Mouse (Mus musculus): ENCODE measurements around the gene Ces2h. TPM values are rescaled to one million over a fixed set of nuclear protein-coding genes. Genes with fewer than 3 reads are reported as not detected.
"Not testable (repeated sequence)": the region's sequence is repeated elsewhere in the genome, so short reads cannot be mapped to it uniquely, and the experiment has no call there.

The Ces2h gene
- polyA plus RNA-seq, 1 experiment = not detected

- H3K27me3 ChIP-seq (ENCODE audit: control insufficient read depth, insufficient read depth, low read length) = no peaks in the 10 kb centered on the region
- no peaks in the 10 kb centered on the region for H3K36me3 ChIP-seq (ENCODE audit: control insufficient read depth, insufficient read depth, low read length)
- no peak for DNase-seq
- TF ChIP-seq POLR2A (IDR thresholded peaks at IDR 0.05; ENCODE audit: control insufficient read depth, extremely low read depth, insufficient read depth, low read length, poor library complexity) = no peak
- TF ChIP-seq CTCF (IDR thresholded peaks at IDR 0.05; ENCODE audit: borderline replicate concordance, control insufficient read depth, extremely low read depth, insufficient read depth, low read length, poor library complexity) = no peak
- no peak overlapping the region for H3K27ac ChIP-seq (ENCODE audit: control insufficient read depth, insufficient read depth, low read length)
- no peak overlapping the region for H3K4me3 ChIP-seq (ENCODE audit: control insufficient read depth, insufficient read depth, low read length)
- H3K4me1 ChIP-seq (replicated peaks; ENCODE audit: control insufficient read depth, insufficient read depth, low read length) = no peaks in the 10 kb centered on the region
- WGBS = 70% methylated on average over 2 of the region's 2 CpGs
Observed at GRCm38 (mm10) chr8:105025050-105025449, 24.4 kb downstream of the Ces2h start.

- no peak overlapping the region for H3K4me3 ChIP-seq (ENCODE audit: control insufficient read depth, insufficient read depth, low read length)
- no peak for TF ChIP-seq POLR2A (IDR thresholded peaks at IDR 0.05; ENCODE audit: control insufficient read depth, extremely low read depth, insufficient read depth, low read length, poor library complexity)
- TF ChIP-seq CTCF (IDR thresholded peaks at IDR 0.05; ENCODE audit: borderline replicate concordance, control insufficient read depth, extremely low read depth, insufficient read depth, low read length, poor library complexity) = no peak
- no peak for DNase-seq
- H3K27me3 ChIP-seq (ENCODE audit: control insufficient read depth, insufficient read depth, low read length) = no peaks in the 10 kb centered on the region
- no peak overlapping the region for H3K27ac ChIP-seq (ENCODE audit: control insufficient read depth, insufficient read depth, low read length)
- H3K4me1 ChIP-seq (replicated peaks; ENCODE audit: control insufficient read depth, insufficient read depth, low read length) = no peaks in the 10 kb centered on the region
- no peaks in the 10 kb centered on the region for H3K36me3 ChIP-seq (ENCODE audit: control insufficient read depth, insufficient read depth, low read length)
- 65% methylated on average over 1 of the region's 1 CpGs for WGBS
Observed at GRCm38 (mm10) chr8:105043510-105043909, 42.9 kb downstream of the Ces2h start.

- no peak overlapping the region for H3K27ac ChIP-seq (ENCODE audit: control insufficient read depth, insufficient read depth, low read length)
- no peak overlapping the region for H3K4me3 ChIP-seq (ENCODE audit: control insufficient read depth, insufficient read depth, low read length)
- no peaks in the 10 kb centered on the region for H3K27me3 ChIP-seq (ENCODE audit: control insufficient read depth, insufficient read depth, low read length)
- H3K4me1 ChIP-seq (replicated peaks; ENCODE audit: control insufficient read depth, insufficient read depth, low read length) = no peaks in the 10 kb centered on the region
- H3K36me3 ChIP-seq (ENCODE audit: control insufficient read depth, insufficient read depth, low read length) = no peaks in the 10 kb centered on the region
- WGBS = 72% methylated on average over 3 of the region's 3 CpGs
- TF ChIP-seq CTCF (IDR thresholded peaks at IDR 0.05; ENCODE audit: borderline replicate concordance, control insufficient read depth, extremely low read depth, insufficient read depth, low read length, poor library complexity) = no peak
- no peak for TF ChIP-seq POLR2A (IDR thresholded peaks at IDR 0.05; ENCODE audit: control insufficient read depth, extremely low read depth, insufficient read depth, low read length, poor library complexity)
- DNase-seq = no peak
Observed at GRCm38 (mm10) chr8:105045824-105046401, 45.3 kb downstream of the Ces2h start.

- Histone ChIP-seq H3K36me3 (ENCODE audit: control insufficient read depth, insufficient read depth, low read length) (no peaks in the 10 kb centered on the region), H3K27ac (ENCODE audit: control insufficient read depth, insufficient read depth, low read length) (no peak within 1 kb of the TSS), H3K4me3 (ENCODE audit: control insufficient read depth, insufficient read depth, low read length) (no peak within 1 kb of the TSS), H3K4me1 (replicated peaks; ENCODE audit: control insufficient read depth, insufficient read depth, low read length) (no peaks in the 10 kb centered on the region), H3K27me3 (ENCODE audit: control insufficient read depth, insufficient read depth, low read length) (no peaks in the 10 kb centered on the region)
- DNase-seq = no peak
- TF ChIP-seq POLR2A (IDR thresholded peaks at IDR 0.05; ENCODE audit: control insufficient read depth, extremely low read depth, insufficient read depth, low read length, poor library complexity) (no peak), CTCF (IDR thresholded peaks at IDR 0.05; ENCODE audit: borderline replicate concordance, control insufficient read depth, extremely low read depth, insufficient read depth, low read length, poor library complexity) (no peak)
- WGBS = 79% methylated on average over 3 of the region's 3 CpGs
Observed at GRCm38 (mm10) chr8:105048371-105048854, 47.8 kb downstream of the Ces2h start, which contains the start of gene Ces3a. Gene Ces3a (plus strand): TSS chr8:105048601.

GRCm38 (mm10) chr8:105056211-105056610 is 55.6 kb downstream of the Ces2h start:
- no peaks in the 10 kb centered on the region for H3K4me1 ChIP-seq (replicated peaks; ENCODE audit: control insufficient read depth, insufficient read depth, low read length)
- H3K27me3 ChIP-seq (ENCODE audit: control insufficient read depth, insufficient read depth, low read length) = no peaks in the 10 kb centered on the region
- no peak for DNase-seq
- no peaks in the 10 kb centered on the region for H3K36me3 ChIP-seq (ENCODE audit: control insufficient read depth, insufficient read depth, low read length)
- WGBS = 93% methylated on average over 4 of the region's 4 CpGs
- no peak for TF ChIP-seq POLR2A (IDR thresholded peaks at IDR 0.05; ENCODE audit: control insufficient read depth, extremely low read depth, insufficient read depth, low read length, poor library complexity)
- TF ChIP-seq CTCF (IDR thresholded peaks at IDR 0.05; ENCODE audit: borderline replicate concordance, control insufficient read depth, extremely low read depth, insufficient read depth, low read length, poor library complexity) = no peak
- no peak overlapping the region for H3K4me3 ChIP-seq (ENCODE audit: control insufficient read depth, insufficient read depth, low read length)
- H3K27ac ChIP-seq (ENCODE audit: control insufficient read depth, insufficient read depth, low read length) = no peak overlapping the region

- Histone ChIP-seq H3K27me3 (ENCODE audit: control insufficient read depth, insufficient read depth, low read length) (no peaks in the 10 kb centered on the region), H3K4me3 (ENCODE audit: control insufficient read depth, insufficient read depth, low read length) (no peak overlapping the region), H3K27ac (ENCODE audit: control insufficient read depth, insufficient read depth, low read length) (no peak overlapping the region), H3K36me3 (ENCODE audit: control insufficient read depth, insufficient read depth, low read length) (no peaks in the 10 kb centered on the region), H3K4me1 (replicated peaks; ENCODE audit: control insufficient read depth, insufficient read depth, low read length) (no peaks in the 10 kb centered on the region)
- no peak for DNase-seq
- TF ChIP-seq POLR2A (IDR thresholded peaks at IDR 0.05; ENCODE audit: control insufficient read depth, extremely low read depth, insufficient read depth, low read length, poor library complexity) (no peak), CTCF (IDR thresholded peaks at IDR 0.05; ENCODE audit: borderline replicate concordance, control insufficient read depth, extremely low read depth, insufficient read depth, low read length, poor library complexity) (no peak)
Observed at GRCm38 (mm10) chr8:105060056-105060455, 59.4 kb downstream of the Ces2h start.

GRCm38 (mm10) chr8:105066761-105067160 is 66.1 kb downstream of the Ces2h start:
- H3K36me3 ChIP-seq (ENCODE audit: control insufficient read depth, insufficient read depth, low read length) = no peaks in the 10 kb centered on the region
- TF ChIP-seq CTCF (IDR thresholded peaks at IDR 0.05; ENCODE audit: borderline replicate concordance, control insufficient read depth, extremely low read depth, insufficient read depth, low read length, poor library complexity) (peak; percentile 29; the same call in 1 of the 2 replicates), POLR2A (IDR thresholded peaks at IDR 0.05; ENCODE audit: control insufficient read depth, extremely low read depth, insufficient read depth, low read length, poor library complexity) (no peak)
- H3K4me3 ChIP-seq (ENCODE audit: control insufficient read depth, insufficient read depth, low read length) = no peak overlapping the region
- DNase-seq = peak; percentile 37
- H3K4me1 ChIP-seq (replicated peaks; ENCODE audit: control insufficient read depth, insufficient read depth, low read length) = no peaks in the 10 kb centered on the region
- 11% methylated on average over 1 of the region's 1 CpGs for WGBS
- no peak overlapping the region for H3K27ac ChIP-seq (ENCODE audit: control insufficient read depth, insufficient read depth, low read length)
- no peaks in the 10 kb centered on the region for H3K27me3 ChIP-seq (ENCODE audit: control insufficient read depth, insufficient read depth, low read length)

GRCm38 (mm10) chr8:105067905-105068304 is 67.3 kb downstream of the Ces2h start:
- not testable (repeated sequence) for H3K36me3 ChIP-seq (ENCODE audit: control insufficient read depth, insufficient read depth, low read length); H3K4me3 ChIP-seq (ENCODE audit: control insufficient read depth, insufficient read depth, low read length); DNase-seq; H3K27me3 ChIP-seq (ENCODE audit: control insufficient read depth, insufficient read depth, low read length); H3K4me1 ChIP-seq (replicated peaks; ENCODE audit: control insufficient read depth, insufficient read depth, low read length); H3K27ac ChIP-seq (ENCODE audit: control insufficient read depth, insufficient read depth, low read length)
- WGBS = 85% methylated on average over 7 of the region's 7 CpGs
